Mouse (Mus musculus): ENCODE measurements around the gene E330034G19Rik. TPM values are rescaled to one million over a fixed set of nuclear protein-coding genes. Genes with fewer than 3 reads are reported as not detected.
A peak's percentile ranks its signal among the peaks of the same experiment; 100 is the strongest.

E330034G19Rik gene
- polyA plus RNA-seq, 1 experiment from 2014 or later = not detected

GRCm38 (mm10) chr14:24253611-24254202 is 39.3 kb upstream of the E330034G19Rik start:
- Histone ChIP-seq H3K4me2 (ENCODE audit: low read length) (peak overlapping the region; percentile 1; the same call in 1 of the 2 replicates), H3K9me3 (replicated peaks; ENCODE audit: low read length) (no peaks in the 10 kb centered on the region), H3K4me3 (replicated peaks; ENCODE audit: low read depth, low read length) (no peak overlapping the region), H3K4me1 (replicated peaks; ENCODE audit: insufficient read depth, low read length) (no peaks in the 10 kb centered on the region), H3K36me3 (ENCODE audit: insufficient read depth, low read length) (no peaks in the 10 kb centered on the region), H3K9ac (ENCODE audit: low read depth, low read length) (0 out of 2 replicates have a peak overlapping the region, but pooled peaks have one; percentile 2), H3K27me3 (ENCODE audit: insufficient read depth, low read length) (no peaks in the 10 kb centered on the region), H3K27ac (peak overlapping the region; percentile 77)
- peak; percentile 87 for DNase-seq (ENCODE audit: low spot score)
- no peak for TF ChIP-seq CTCF (IDR thresholded peaks at IDR 0.05; ENCODE audit: low read depth)
- peak; percentile 87 for ATAC-seq (replicated peaks; ENCODE audit: low FRiP score, low read depth)
- 5% methylated on average over 8 of the region's 8 CpGs for WGBS

GRCm38 (mm10) chr14:24255956-24256355 is 37.1 kb upstream of the E330034G19Rik start:
- no peaks in the 10 kb centered on the region for H3K36me3 ChIP-seq (ENCODE audit: insufficient read depth, low read length)
- no peak overlapping the region for H3K27ac ChIP-seq
- no peak overlapping the region for H3K4me2 ChIP-seq (ENCODE audit: low read length)
- H3K4me3 ChIP-seq (replicated peaks; ENCODE audit: low read depth, low read length) = no peak overlapping the region
- DNase-seq (ENCODE audit: low spot score) = no peak
- no peak for ATAC-seq (replicated peaks; ENCODE audit: low FRiP score, low read depth)
- no peaks in the 10 kb centered on the region for H3K9me3 ChIP-seq (replicated peaks; ENCODE audit: low read length)
- no peak overlapping the region for H3K9ac ChIP-seq (ENCODE audit: low read depth, low read length)
- 47% methylated on average over 2 of the region's 2 CpGs for WGBS
- H3K4me1 ChIP-seq (replicated peaks; ENCODE audit: insufficient read depth, low read length) = no peaks in the 10 kb centered on the region
- TF ChIP-seq CTCF (IDR thresholded peaks at IDR 0.05; ENCODE audit: low read depth) = no peak
- H3K27me3 ChIP-seq (ENCODE audit: insufficient read depth, low read length) = no peaks in the 10 kb centered on the region

- Histone ChIP-seq H3K4me1 (replicated peaks; ENCODE audit: insufficient read depth, low read length) (no peaks in the 10 kb centered on the region), H3K27me3 (ENCODE audit: insufficient read depth, low read length) (no peaks in the 10 kb centered on the region), H3K27ac (no peak overlapping the region), H3K36me3 (ENCODE audit: insufficient read depth, low read length) (no peaks in the 10 kb centered on the region), H3K9ac (ENCODE audit: low read depth, low read length) (no peak overlapping the region), H3K9me3 (replicated peaks; ENCODE audit: low read length) (no peaks in the 10 kb centered on the region), H3K4me2 (ENCODE audit: low read length) (no peak overlapping the region), H3K4me3 (replicated peaks; ENCODE audit: low read depth, low read length) (no peak overlapping the region)
- no peak for TF ChIP-seq CTCF (IDR thresholded peaks at IDR 0.05; ENCODE audit: low read depth)
- WGBS = 59% methylated on average over 4 of the region's 4 CpGs
- ATAC-seq (replicated peaks; ENCODE audit: low FRiP score, low read depth) = no peak
- DNase-seq (ENCODE audit: low spot score) = no peak
Measured at GRCm38 (mm10) chr14:24260391-24260790, 32.6 kb upstream of the E330034G19Rik start.

- no peak overlapping the region for H3K9ac ChIP-seq (ENCODE audit: low read depth, low read length)
- 57% methylated on average over 6 of the region's 6 CpGs for WGBS
- ATAC-seq (replicated peaks; ENCODE audit: low FRiP score, low read depth) (no peak), DNase-seq (ENCODE audit: low spot score) (no peak)
- H3K27ac ChIP-seq = no peak overlapping the region
- no peaks in the 10 kb centered on the region for H3K36me3 ChIP-seq (ENCODE audit: insufficient read depth, low read length)
- no peaks in the 10 kb centered on the region for H3K9me3 ChIP-seq (replicated peaks; ENCODE audit: low read length)
- H3K27me3 ChIP-seq (ENCODE audit: insufficient read depth, low read length) = no peaks in the 10 kb centered on the region
- no peak for TF ChIP-seq CTCF (IDR thresholded peaks at IDR 0.05; ENCODE audit: low read depth)
- no peak overlapping the region for H3K4me3 ChIP-seq (replicated peaks; ENCODE audit: low read depth, low read length)
- H3K4me1 ChIP-seq (replicated peaks; ENCODE audit: insufficient read depth, low read length) = no peaks in the 10 kb centered on the region
- no peak overlapping the region for H3K4me2 ChIP-seq (ENCODE audit: low read length)
Measured at GRCm38 (mm10) chr14:24262382-24262781, 30.6 kb upstream of the E330034G19Rik start.

GRCm38 (mm10) chr14:24262915-24263314 is 30.1 kb upstream of the E330034G19Rik start:
- no peak overlapping the region for H3K4me2 ChIP-seq (ENCODE audit: low read length)
- no peaks in the 10 kb centered on the region for H3K36me3 ChIP-seq (ENCODE audit: insufficient read depth, low read length)
- DNase-seq (ENCODE audit: low spot score) (no peak), ATAC-seq (replicated peaks; ENCODE audit: low FRiP score, low read depth) (no peak)
- 52% methylated on average over 2 of the region's 2 CpGs for WGBS
- H3K9me3 ChIP-seq (replicated peaks; ENCODE audit: low read length) = no peaks in the 10 kb centered on the region
- H3K27ac ChIP-seq = no peak overlapping the region
- no peak overlapping the region for H3K4me3 ChIP-seq (replicated peaks; ENCODE audit: low read depth, low read length)
- no peak for TF ChIP-seq CTCF (IDR thresholded peaks at IDR 0.05; ENCODE audit: low read depth)
- no peaks in the 10 kb centered on the region for H3K27me3 ChIP-seq (ENCODE audit: insufficient read depth, low read length)
- H3K4me1 ChIP-seq (replicated peaks; ENCODE audit: insufficient read depth, low read length) = no peaks in the 10 kb centered on the region
- H3K9ac ChIP-seq (ENCODE audit: low read depth, low read length) = no peak overlapping the region

GRCm38 (mm10) chr14:24269571-24269970 is 23.4 kb upstream of the E330034G19Rik start:
- no peak overlapping the region for H3K4me2 ChIP-seq (ENCODE audit: low read length)
- no peaks in the 10 kb centered on the region for H3K4me1 ChIP-seq (replicated peaks; ENCODE audit: insufficient read depth, low read length)
- WGBS = 86% methylated on average over 1 of the region's 1 CpGs
- no peaks in the 10 kb centered on the region for H3K36me3 ChIP-seq (ENCODE audit: insufficient read depth, low read length)
- no peaks in the 10 kb centered on the region for H3K27me3 ChIP-seq (ENCODE audit: insufficient read depth, low read length)
- H3K4me3 ChIP-seq (replicated peaks; ENCODE audit: low read depth, low read length) = no peak overlapping the region
- no peaks in the 10 kb centered on the region for H3K9me3 ChIP-seq (replicated peaks; ENCODE audit: low read length)
- no peak for DNase-seq (ENCODE audit: low spot score)
- H3K27ac ChIP-seq = no peak overlapping the region
- no peak for TF ChIP-seq CTCF (IDR thresholded peaks at IDR 0.05; ENCODE audit: low read depth)
- ATAC-seq (replicated peaks; ENCODE audit: low FRiP score, low read depth) = no peak
- H3K9ac ChIP-seq (ENCODE audit: low read depth, low read length) = no peak overlapping the region

GRCm38 (mm10) chr14:24273575-24273974 is 19.4 kb upstream of the E330034G19Rik start:
- 56% methylated on average over 2 of the region's 2 CpGs for WGBS
- H3K4me3 ChIP-seq (replicated peaks; ENCODE audit: low read depth, low read length) = no peak overlapping the region
- H3K27me3 ChIP-seq (ENCODE audit: insufficient read depth, low read length) = no peaks in the 10 kb centered on the region
- no peak overlapping the region for H3K4me2 ChIP-seq (ENCODE audit: low read length)
- H3K27ac ChIP-seq = no peak overlapping the region
- ATAC-seq (replicated peaks; ENCODE audit: low FRiP score, low read depth) = no peak
- no peaks in the 10 kb centered on the region for H3K36me3 ChIP-seq (ENCODE audit: insufficient read depth, low read length)
- DNase-seq (ENCODE audit: low spot score) = peak; percentile 82
- TF ChIP-seq CTCF (IDR thresholded peaks at IDR 0.05; ENCODE audit: low read depth) = peak; percentile 86
- H3K9me3 ChIP-seq (replicated peaks; ENCODE audit: low read length) = no peaks in the 10 kb centered on the region
- H3K4me1 ChIP-seq (replicated peaks; ENCODE audit: insufficient read depth, low read length) = no peaks in the 10 kb centered on the region
- H3K9ac ChIP-seq (ENCODE audit: low read depth, low read length) = no peak overlapping the region

All from kidney, postnatal 0 days (tissue).